Mouse (Mus musculus) bone marrow, adult 2 months (tissue): ENCODE data around the gene Mypn. TPM values are rescaled to one million over a fixed set of nuclear protein-coding genes. Genes with fewer than 3 reads are reported as not detected.

Source experiments
- H3K27ac ChIP-seq: fragments of 200-500 bp; 2 replicates; pipeline ENCODE4 v1.5.1; 2012; ENCODE audit warnings: low read depth, mild to moderate bottlenecking, control low read depth, inconsistent platforms, low read length; ENCODE audit not compliant: control insufficient read depth, poor library complexity, insufficient read depth
- H3K4me1 ChIP-seq: fragments of 200-500 bp; 2 replicates; pipeline ENCODE4 v1.6.1; 2011; ENCODE audit warnings: low read length; ENCODE audit not compliant: control insufficient read depth, insufficient read depth
- H3K4me3 ChIP-seq: fragments of 200-500 bp; replicated peaks from 2 replicates; pipeline ENCODE3; 2011; ENCODE audit warnings: mild to moderate bottlenecking, low read depth, low read length, control low read depth; ENCODE audit not compliant: control insufficient read depth
- CTCF ChIP-seq: fragments of 200-500 bp; IDR thresholded peaks from 2 replicates; pipeline ENCODE4 v1.5.1; 2011; ENCODE audit warnings: low read length, control low read depth; ENCODE audit not compliant: control insufficient read depth, insufficient read depth
- POLR2A ChIP-seq: fragments of 200-500 bp; IDR thresholded peaks from 2 replicates; pipeline ENCODE4 v1.6.1; 2011; ENCODE audit warnings: low read depth, mild to moderate bottlenecking, control low read depth, low read length, borderline replicate concordance; ENCODE audit not compliant: control insufficient read depth
- WGBS: fragments of 180-500 bp; shearing (Covaris S2); methylation state at CpG from one replicate; pipeline ENCODE4 v1.1.7; 2018; 5-methylcytosine and 5-hydroxymethylcytosine counted together
- polyA plus RNA-seq: library from polyadenylated mRNA; stranded (reverse); fragments of >200 nt; gene quantifications from 2 replicates; pipeline ENCODE4 v1.2.4, GENCODE M21; 2011; ENCODE audit warnings: low replicate concordance; ENCODE audit not compliant: missing spikeins, insufficient read depth, insufficient read length

Mypn gene
- polyA plus RNA-seq, 1 experiment, result not detected

DNA sequence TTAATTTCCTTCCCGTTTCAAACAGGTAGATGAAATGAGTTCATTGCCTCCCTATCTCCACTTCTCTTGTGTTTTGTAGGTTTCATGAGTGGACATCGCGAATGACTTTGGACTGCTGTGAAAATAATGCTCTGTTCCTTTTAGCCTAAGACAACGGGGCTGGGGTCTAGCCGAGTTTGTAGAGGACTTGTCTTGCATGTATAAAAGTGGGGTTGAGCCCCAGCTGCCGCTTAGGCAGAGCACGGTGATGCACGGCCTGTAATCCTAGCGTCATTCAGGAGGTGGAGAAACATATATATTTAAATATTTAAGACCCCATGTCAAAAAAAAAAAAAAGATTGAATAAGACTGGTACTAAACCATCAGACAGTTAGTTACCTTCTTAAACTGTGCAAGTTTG lies 103.1 kb downstream of the Mypn start:
- 25% methylated on average over 9 of the region's 9 CpGs for WGBS
- H3K4me3 ChIP-seq, result no peak overlapping the region
- no peak overlapping the region for H3K27ac ChIP-seq
- no peaks in the 10 kb centered on the region for H3K4me1 ChIP-seq
- TF ChIP-seq CTCF (no peak), POLR2A (no peak)

DNA sequence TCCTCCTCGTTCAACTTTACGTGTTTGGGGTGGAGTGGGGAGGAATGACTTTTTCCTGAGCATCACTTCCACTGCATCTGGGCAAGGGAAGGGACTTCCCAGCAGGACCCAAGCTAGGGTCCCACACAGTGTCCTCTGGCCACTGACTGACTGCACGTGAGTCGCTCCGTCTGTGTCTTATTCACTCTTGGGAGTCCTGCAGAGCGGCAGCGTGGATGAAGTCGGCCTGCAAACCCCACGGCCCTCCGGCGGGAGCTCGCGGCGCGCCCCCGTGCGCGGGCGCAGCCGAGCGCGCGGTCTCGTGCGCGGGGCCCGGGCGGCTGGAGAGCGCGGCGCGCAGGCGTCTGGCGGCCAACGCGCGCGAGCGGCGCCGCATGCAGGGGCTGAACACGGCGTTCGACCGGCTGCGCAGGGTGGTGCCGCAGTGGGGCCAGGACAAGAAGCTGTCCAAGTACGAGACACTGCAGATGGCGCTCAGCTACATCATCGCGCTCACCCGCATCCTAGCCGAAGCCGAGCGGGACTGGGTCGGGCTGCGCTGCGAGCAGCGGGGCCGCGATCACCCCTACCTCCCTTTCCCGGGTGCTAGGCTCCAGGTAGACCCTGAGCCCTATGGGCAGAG lies 103.7 kb downstream of the Mypn start:
- Histone ChIP-seq H3K4me3 (no peak overlapping the region), H3K27ac (no peak overlapping the region; the same call in 1 of the 2 replicates), H3K4me1 (no peaks in the 10 kb centered on the region)
- TF ChIP-seq POLR2A (no peak), CTCF (no peak)
- 2% methylated on average over 62 of the region's 62 CpGs for WGBS

DNA sequence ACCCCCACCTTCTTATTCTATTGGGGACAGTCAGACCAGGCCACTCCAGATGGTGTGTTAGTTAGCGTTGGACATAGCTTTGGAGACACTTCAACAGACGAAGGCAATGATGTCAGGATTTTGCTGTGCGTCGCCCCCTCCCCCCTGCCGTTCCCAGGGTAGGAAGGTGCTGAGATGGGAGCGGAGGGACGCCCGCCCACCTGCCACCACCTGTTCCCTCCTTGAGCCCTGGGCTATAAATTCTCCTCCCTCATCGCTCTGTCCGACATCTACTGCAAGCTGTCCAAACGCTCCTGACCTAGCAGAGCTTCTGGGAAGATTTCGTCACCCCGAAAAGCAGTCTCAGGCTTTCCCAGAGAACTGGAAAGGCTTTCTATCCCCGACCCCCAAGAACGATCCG lies 104.2 kb downstream of the Mypn start, which contains the start of gene Atoh7:
TSS of gene Atoh7 (plus strand) at position 131 of the 400 bp plus-strand sequence.
- TF ChIP-seq POLR2A (no peak), CTCF (no peak)
- 45% methylated on average over 16 of the region's 16 CpGs for WGBS
- Histone ChIP-seq H3K27ac (no peak within 1 kb of the TSS; the same call in 1 of the 2 replicates), H3K4me1 (no peaks in the 10 kb centered on the region), H3K4me3 (no peak within 1 kb of the TSS)

DNA sequence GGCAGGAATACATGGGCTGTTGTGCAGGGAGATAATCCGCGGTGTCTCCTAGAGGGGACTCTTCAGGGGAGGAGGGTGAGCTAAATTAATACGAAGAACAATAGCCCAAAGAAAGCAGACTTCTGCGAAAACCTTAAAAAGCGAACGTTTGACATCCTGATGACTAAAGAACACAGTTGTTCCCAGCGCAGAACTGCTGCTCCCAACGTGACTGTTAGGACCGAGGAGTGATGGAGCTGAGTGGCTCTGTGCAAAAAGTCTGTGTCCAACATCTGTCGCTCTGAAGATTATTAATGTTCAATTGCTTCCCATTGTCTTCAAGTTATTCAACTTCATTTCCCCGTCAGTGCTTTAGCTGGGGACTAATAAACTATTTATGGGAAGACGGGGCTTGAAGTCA lies 105.6 kb downstream of the Mypn start:
- TF ChIP-seq POLR2A (no peak), CTCF (no peak)
- 78% methylated on average over 12 of the region's 12 CpGs for WGBS

DNA sequence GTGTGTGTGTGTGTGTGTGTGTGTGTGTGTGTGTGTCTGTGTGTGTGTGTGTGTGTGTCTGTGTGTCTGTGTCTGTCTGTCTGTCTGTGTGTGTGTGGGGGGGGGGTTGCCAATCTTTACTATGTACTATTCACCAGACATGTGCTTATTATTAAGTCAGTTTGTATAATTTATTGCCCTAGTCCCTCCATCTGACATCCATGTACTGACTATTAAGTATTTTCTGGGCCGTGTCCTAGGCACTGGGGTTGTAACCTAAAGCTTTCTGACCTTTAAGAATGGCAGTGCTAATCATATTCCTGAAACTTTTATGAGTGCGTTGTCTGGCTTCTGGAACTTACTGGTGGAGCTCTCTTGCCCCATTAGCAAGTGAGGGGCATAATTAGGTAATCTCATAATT lies 107.0 kb downstream of the Mypn start:
- Histone ChIP-seq H3K4me3 (no peak overlapping the region), H3K27ac (no peak overlapping the region), H3K4me1 (no peaks in the 10 kb centered on the region)
- 75% methylated on average over 2 of the region's 2 CpGs for WGBS
- no peak for TF ChIP-seq CTCF
- no peak for TF ChIP-seq POLR2A

More for the DNA sequence above, 105.6 kb downstream of the Mypn start:
- Histone ChIP-seq H3K27ac (no peak overlapping the region), H3K4me1 (no peaks in the 10 kb centered on the region), H3K4me3 (no peak overlapping the region)

DNA sequence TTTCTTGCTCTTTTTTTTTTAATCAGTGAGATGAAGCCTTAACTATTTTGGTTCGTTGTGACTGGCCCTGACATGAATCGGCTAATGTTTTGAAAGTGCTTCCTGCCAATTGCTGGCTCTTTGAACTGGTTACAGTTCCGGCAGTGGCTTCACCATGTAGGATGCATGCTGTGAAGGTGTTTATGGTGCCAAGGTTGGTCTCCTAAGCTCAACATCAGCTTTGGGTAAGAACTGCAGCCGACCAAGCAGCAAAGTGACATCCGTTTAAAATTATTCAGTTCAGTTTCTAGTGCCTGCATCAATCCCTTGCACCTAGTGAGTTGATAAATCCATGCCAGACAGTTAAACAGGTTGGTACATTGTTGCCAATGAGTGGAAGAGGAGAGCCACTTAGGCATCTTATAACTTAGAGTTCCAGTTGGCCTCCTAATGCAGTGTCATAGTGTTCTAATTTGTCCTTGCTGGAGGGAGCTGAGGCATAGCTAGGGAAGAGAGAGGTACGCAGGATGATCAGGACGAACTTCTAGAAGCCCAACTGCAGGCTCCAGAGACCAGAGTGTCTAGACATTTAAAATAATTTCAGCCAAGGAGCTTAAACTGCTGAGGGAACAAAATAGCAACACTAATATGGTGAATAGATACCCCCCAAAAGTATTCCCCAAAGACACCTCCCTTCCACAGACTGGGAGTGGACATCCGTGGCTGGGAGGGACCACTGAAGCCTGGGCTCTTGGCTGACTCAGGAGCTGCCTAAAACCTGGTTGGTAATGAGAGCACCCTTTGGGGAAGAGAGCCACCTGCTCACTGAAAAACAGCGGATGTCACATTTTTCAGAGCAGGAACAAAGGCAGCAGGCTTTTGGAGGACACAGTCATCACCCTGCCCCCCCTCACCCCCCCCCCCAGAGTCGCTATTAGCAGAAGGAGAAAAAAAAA lies 110.9 kb downstream of the Mypn start:
- TF ChIP-seq CTCF (no peak), POLR2A (no peak)
- Histone ChIP-seq H3K4me1 (no peaks in the 10 kb centered on the region; the same call in 1 of the 2 replicates), H3K27ac (no peak overlapping the region), H3K4me3 (no peak overlapping the region)
- 67% methylated on average over 10 of the region's 10 CpGs for WGBS

DNA sequence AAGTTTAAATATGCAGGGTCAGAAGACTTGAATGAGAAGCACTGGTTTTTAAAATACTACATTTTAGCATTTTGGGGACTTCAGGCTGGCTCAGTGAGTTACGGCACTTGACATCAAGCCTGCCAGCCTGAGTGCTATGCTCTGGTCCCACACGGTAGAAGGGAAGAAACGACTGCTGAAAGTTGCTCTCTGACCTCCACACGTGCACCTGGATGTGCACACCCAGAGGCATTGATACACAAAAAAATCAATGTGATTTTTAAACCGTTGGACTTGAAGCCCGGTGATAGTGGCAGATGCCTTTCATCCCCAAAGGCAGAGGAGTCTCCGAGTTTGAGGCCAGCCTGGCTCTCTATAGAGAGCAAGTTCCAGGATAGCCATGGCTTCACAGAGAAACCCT lies 111.8 kb downstream of the Mypn start:
- Histone ChIP-seq H3K27ac (no peak overlapping the region), H3K4me3 (no peak overlapping the region), H3K4me1 (no peaks in the 10 kb centered on the region; the same call in 1 of the 2 replicates)
- 85% methylated on average over 7 of the region's 7 CpGs for WGBS
- no peak for TF ChIP-seq POLR2A
- no peak for TF ChIP-seq CTCF
